Mouse (Mus musculus) adrenal gland, postnatal 14 days (tissue): ENCODE data around the gene Isyna1. TPM values are rescaled to one million over a fixed set of nuclear protein-coding genes. Genes with fewer than 3 reads are reported as not detected.
"Not testable (repeated sequence)": the region's sequence is repeated elsewhere in the genome, so short reads cannot be mapped to it uniquely, and the experiment has no call there.

Source experiments
- DNase-seq: peaks from one replicate; pipeline ENCODE4 v3.0.0; 2021; ENCODE audit warnings: mixed read lengths
- total RNA-seq: library from RNA; stranded (reverse); gene quantifications from 2 replicates; pipeline ENCODE4 v1.2.3, GENCODE M21; 2021

The Isyna1 gene
- total RNA-seq, 1 experiment from 2014 or later: 77.2 TPM

- peak; percentile 67 for DNase-seq
Measured at GRCm38 (mm10) chr8:70574915-70575314, 19.3 kb upstream of the Isyna1 start.

DNA sequence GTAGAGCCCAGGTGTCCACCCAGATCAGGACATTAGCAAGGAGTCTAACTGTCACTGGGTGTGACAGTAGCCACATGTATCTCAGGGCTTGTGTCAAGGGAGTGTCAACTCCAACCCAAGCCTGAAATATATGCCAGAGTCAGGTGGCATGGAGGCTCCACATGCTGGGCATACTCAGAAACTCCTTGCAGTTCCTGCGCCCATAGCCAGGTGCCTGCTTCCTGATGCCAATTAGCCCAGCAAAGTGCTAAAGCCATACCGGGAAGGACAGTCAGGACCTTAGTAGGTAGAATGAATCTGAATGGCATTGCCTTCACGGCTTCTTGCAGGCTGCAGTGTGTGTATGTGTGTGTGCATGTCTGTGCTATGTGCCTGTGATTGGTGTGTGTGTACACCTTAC, 17.0 kb upstream of the Isyna1 start:
- DNase-seq: no peak

DNA sequence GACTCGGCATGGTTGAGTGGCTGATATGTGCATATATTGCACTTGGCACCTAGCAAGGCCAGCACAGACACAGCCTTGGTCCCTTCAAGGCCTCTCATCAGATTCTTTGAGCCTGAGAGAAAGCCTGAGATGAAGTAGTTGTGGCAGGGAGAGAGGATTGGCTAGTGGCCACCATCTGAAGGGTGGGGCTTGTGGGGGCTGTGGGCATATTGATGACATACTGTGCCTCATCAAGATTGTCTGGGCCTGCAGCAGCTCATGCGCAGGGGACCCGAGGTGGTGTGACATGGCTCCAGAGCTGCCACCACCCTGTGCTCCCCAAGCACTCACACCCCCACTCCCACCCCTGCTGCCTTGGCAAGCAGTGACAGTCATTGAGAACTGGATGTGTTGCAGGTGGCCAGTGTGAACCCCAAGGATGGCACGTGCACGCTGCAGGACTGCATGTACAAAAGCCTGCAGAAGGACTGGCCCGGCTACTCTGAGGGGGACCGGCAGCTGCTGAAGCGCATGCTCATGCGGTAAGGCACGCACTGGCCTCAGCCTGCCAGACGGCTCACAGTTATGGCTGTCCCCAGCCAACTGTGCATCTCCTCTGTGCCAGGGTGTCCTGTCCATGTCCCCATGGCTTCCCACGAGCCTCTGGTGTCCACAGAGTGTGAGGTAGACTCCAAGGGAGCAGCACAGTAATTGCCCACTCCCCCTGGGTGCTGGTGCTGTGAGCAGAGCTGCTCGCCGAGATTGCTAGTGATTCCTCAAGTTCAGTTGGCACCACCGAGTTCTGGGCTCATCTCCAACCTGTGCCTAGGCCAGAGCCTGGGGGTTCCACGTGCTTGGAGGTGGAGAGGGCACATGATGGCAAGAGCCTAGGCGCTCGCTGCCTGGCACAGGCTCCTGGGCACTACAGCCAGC, 10.4 kb upstream of the Isyna1 start:
- peak; percentile 82 for DNase-seq

DNA sequence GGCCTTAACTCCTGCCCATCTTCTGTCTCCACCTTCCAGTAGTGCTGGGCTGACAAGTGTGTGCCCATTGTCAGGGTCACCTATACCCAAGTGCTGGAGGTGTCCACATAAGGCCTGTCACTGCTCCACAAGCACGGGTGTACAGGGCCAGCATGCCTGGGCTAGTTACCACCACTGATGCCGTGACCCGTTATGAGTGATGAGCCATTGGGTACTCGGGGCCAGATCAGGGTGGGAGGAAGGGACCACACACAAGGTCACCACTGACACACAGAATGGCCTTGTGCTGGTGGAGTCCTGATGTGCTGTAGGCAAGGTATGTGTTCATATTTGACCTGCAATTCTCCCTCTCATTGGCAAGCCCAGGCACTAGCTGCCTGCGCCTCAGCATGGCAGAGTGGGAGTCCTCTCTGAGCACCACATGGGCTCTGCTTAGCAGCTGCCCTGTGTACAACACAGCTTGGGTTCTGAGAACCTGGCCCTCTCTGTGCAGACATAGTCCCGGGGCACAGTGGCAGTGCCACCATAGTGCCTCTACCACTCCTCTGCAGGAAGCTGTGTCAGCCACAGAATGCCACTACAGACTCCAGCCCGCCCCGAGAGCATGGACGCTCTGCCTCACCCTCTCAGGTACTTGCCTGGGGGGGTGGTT, 9.4 kb upstream of the Isyna1 start:
- DNase-seq: peak; percentile 70

DNA sequence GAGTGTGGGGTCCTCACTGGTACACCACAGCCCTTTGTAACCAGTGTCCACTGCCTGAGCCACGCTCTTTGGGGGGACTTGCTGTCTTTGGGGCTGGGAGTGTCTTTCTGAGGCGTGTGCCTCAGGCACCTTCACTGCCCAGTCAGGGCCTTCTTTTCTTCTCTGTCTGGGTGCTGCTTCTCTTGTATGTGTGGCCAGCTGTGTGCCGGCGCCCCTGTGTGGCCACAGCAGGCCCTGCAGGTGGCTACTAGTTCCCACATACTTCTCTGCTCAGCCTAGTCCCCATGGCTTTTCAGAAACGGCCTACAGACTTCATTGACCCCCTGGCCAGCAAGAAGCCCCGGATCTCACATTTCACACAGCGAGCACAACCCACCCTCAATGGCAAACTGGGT, 8.9 kb upstream of the Isyna1 start:
- peak; percentile 81 for DNase-seq

- not testable (repeated sequence) for DNase-seq
Measured at GRCm38 (mm10) chr8:70587955-70588354, 6.2 kb upstream of the Isyna1 start.

- peak; percentile 65 for DNase-seq
Measured at GRCm38 (mm10) chr8:70591569-70591968, 2.6 kb upstream of the Isyna1 start.

DNA sequence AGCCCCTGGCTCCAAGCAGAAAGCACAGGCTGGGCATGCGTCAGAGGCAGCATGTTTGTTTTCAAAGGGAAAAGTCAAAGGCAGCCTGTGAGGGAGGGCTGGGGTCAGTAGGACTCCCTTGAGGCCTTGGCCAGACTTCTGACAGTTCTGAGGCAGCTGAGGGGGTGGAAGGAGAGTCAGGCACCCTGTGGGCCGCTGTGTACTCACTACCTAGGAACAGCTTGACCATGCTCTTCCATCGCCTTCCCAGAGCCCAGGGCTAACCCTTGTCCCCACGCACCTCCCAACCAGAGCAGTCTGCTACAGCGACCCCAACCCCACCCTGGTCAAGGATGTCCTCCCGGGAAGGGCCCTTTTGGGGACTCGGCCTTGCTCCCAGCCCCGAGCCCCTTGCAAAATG, 1.0 kb upstream of the Isyna1 start:
- DNase-seq: peak; percentile 76

DNA sequence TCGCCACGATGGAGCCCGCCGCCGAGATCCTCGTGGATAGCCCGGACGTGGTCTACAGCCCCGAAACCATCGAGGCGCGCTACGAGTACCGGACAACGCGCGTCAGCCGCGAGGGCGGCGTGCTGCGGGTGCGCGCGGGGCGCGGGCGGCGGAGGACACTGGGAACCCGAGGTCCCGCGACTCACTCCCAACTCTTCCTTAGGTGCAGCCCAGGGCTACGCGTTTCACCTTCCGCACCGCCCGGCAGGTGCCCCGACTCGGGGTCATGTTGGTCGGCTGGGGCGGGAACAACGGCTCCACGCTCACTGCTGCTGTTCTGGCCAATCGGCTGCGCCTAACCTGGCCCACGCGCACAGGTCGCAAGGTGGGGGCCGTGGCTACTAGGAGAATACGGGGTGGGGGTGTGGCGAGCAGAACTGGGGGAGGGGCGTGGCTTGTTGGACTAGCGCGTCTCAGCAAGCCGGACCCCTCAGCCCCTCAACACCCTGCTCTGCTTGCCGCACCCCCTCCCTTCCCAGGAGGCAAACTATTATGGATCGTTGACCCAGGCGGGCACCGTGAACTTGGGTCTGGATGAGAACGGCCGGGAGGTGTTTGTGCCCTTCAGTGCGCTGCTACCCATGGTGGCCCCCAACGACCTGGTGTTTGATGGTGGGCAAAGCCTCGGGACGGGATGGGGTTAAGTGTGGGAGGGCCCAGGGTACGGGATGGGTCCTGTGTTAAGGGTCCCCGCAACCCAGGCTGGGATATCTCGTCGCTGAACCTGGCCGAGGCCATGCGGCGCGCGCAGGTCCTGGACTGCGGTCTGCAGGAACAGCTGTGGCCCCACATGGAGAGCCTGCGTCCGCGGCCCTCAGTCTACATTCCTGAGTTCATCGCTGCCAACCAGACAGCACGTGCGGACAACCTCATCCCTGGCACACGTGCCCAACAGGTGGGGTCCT, 720 bp downstream of the Isyna1 start:
- peak; percentile 60 for DNase-seq

DNA sequence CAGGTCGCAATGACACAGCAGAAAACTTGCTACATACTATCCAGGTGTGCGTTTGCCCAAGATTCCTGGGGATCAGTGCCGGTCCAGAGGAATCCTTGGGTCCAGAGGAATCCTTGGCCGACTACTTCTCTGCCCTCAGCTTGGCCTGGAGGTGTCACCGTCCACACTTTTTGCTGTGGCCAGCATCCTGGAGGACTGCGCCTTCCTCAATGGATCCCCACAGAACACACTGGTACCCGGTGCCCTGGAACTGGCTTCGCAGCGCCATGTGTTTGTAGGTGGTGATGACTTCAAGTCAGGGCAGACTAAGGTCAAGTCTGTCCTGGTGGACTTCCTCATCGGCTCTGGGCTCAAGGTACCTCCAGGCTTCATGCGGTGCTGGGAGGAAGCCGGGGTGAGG, 1.6 kb downstream of the Isyna1 start:
- no peak for DNase-seq

DNA sequence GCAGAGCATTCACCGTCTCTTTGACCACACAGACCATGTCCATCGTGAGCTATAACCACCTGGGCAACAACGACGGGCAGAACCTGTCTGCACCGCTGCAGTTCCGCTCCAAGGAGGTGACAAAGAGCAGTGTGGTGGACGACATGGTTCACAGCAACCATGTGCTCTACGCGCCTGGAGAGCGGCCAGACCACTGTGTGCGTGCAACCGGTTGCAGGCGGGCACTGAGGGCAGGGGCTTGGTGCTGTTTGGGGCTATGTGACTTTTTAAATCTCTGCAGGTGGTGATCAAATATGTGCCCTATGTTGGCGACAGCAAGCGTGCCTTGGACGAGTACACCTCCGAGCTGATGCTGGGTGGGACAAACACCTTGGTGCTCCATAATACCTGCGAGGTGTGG, 2.0 kb downstream of the Isyna1 start:
- no peak for DNase-seq

DNA sequence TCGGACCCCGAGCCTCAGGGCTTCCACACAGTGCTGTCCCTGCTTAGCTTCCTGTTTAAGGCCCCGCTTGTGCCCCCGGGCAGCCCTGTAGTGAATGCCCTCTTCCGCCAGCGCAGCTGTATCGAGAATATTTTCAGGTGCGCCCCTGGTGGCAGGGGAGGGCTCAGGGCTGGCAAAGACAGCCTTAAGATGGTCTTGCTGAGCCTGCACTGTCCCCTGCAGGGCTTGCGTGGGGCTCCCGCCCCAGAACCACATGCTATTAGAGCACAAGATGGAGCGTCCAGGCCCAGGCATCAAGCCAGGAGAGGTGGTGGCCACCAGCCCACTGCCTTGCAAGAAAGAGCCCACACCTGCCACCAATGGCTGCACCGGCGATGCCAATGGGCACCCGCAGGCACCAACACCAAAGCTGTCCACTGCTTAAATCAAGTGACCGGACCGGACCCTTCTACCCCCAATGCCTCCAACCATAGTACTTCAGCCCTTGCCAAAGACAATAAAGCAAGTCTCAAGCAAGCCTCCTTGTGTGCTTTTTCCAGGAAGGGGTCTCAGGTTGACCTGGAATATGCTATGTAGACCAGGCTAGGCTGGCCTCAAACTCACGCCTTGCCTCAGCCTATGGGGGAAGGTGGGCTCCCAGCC, 2.7 kb downstream of the Isyna1 start:
- no peak for DNase-seq

DNA sequence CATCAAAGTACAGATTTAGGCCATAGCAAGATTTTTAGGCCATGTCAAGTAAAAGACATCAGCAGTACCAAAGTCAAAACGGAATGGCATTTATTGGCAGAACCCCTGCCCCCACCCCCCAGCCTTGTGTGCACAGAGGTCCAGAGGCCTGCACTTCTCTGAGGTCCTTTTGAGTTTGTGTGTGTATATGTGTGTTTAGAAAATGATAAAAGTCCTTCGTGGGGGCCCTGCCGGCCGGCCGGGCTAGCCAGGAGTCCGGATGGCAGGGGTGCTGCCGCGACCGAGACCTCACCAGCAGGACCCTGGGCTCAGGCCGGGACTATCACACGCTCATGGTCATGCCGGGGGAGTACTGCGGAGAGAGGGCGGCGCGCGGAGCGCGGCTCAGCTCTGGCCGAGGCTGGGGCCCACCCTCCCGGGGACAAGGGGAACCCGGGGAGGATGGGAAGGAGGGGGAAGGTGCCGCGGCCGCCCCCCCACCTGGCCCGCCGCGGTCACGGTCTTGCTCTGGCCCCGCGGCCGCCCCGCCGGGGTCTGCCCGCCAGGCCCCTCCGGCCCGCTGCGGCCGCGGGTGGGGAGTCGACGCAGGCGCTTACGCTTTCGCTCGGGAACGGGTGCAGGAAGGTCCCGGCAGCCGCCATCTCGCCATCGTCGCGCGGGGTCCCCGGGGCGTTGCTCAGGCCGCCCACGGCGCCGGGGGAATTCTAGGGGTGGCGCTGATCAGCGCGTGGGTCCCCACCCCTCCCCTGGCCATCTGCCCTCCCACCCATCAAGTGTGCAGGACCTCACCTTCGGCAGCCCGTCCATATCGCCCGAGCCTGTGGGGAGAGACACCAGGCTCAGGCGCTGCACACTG, 3.5 kb downstream of the Isyna1 start:
- no peak for DNase-seq

GRCm38 (mm10) chr8:70598283-70598682, 4.1 kb downstream of the Isyna1 start:
- peak; percentile 92 for DNase-seq

DNA sequence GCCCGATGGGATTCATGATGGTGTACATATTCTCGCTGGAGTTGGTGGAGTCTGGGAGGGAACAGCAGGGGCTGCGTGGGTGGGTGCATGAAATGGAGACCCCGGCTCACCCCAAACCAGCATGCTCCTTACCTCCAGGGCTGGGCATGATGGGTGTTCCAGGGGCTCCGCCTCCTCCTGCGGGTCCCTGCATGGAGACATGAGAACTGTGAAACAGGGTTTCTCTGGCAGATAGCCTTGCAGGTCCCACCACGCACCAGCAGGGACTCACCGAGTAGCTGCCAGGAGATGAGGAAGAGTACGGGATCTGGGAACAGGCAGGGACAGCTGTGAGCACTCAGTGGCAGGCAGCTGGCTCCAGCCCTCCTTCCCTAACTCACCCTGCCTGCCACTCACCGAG, 4.5 kb downstream of the Isyna1 start:
- no peak for DNase-seq

- DNase-seq: no peak
Measured at GRCm38 (mm10) chr8:70599507-70600290, 5.5 kb downstream of the Isyna1 start.

GRCm38 (mm10) chr8:70600473-70601270, 6.5 kb downstream of the Isyna1 start:
- DNase-seq: peak; percentile 68

DNA sequence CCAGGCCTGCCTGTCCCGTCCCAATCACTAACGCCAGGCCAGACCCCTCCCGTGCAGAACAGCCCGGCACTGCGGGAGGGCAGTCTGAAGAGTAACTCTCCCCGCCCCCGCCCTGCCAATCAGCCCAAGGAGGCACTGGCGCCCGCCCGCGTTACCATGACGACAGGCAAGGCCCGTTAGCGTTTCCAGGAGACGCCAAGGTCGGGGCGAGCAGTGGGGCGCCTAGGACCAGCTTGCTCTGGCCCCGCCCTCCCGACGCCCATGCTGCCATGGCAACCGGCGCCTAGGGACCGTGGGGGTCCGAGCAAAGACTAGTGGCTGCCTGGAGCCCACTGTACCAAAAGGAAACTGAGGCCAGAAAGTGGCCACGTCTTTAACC, 7.1 kb downstream of the Isyna1 start:
- peak; percentile 96 for DNase-seq

GRCm38 (mm10) chr8:70602139-70602811, 8.1 kb downstream of the Isyna1 start:
- peak; percentile 5 for DNase-seq
